Mouse (Mus musculus) granulocyte monocyte progenitor cell, adult 5-6 weeks (primary cell): ENCODE measurements around the gene Olfr1180. TPM values are rescaled to one million over a fixed set of nuclear protein-coding genes. Genes with fewer than 3 reads are reported as not detected.
"Not testable (repeated sequence)": the region's sequence is repeated elsewhere in the genome, so short reads cannot be mapped to it uniquely, and the experiment has no call there.

Experiments used
- ATAC-seq: replicated peaks from 2 replicates; pipeline ENCODE4 v1.8.0; 2016; ENCODE audit warnings: mild to moderate bottlenecking, moderate TSS enrichment, inconsistent platforms; ENCODE audit not compliant: poor library complexity, severe bottlenecking
- total RNA-seq, 2 experiments: library from RNA; stranded (forward) in 1 of 2; stranded (reverse) in 1 of 2; fragments of 200-712, 200-1000 nt in 1 of 2; fragments of >200 nt in 1 of 2; fragmentation: Nextera tagmentation in 1 of 2; gene quantifications; 2 replicates each; pipeline ENCODE4 v1.2.3; 2014 to 2017

Gene Olfr1180
- total RNA-seq (2014; fragmentation: Nextera tagmentation), result not detected in 2 replicates
- not detected in 2 replicates for total RNA-seq (2017)

GRCm38 (mm10) chr2:88419051-88419450 lies at the start of gene Olfr1180:
TSS of gene Olfr1180 (minus strand) at chr2:88419151.
- ATAC-seq, result no peak

DNA sequence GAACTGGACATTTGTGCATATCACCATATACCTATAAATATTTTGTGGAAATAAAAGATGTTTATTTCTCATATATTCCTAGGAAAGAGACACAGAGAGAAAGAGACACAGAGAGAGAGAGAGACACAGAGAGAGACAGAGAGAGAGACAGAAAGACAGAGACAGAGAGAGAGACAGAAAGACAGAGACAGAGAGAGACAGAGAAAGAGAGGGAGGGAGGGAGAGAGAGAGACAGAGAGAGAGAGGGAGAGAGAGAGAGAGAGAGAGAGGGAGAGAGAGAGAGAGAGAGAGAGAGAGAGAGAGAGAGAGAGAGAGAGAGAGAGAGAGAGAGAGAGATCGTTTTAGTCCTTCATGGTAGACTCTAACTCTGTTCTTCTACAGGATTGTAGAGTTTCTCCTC lies 35.6 kb upstream of the Olfr1180 start, which contains the start of gene Olfr1183:
TSS of gene Olfr1183 (plus strand) at position 301 of the 400 bp plus-strand sequence.
- not testable (repeated sequence) for ATAC-seq

GRCm38 (mm10) chr2:88449031-88449430 lies 30.1 kb upstream of the Olfr1180 start, which contains the start of gene Gm13757:
TSS of gene Gm13757 (minus strand) at chr2:88449131.
- ATAC-seq, result no peak

- ATAC-seq, result no peak
These were observed 7.1 kb upstream of the Olfr1180 start, which contains the start of gene Olfr1181 for GRCm38 (mm10) chr2:88426071-88426470. TSS of gene Olfr1181 (minus strand) at chr2:88426171.

DNA sequence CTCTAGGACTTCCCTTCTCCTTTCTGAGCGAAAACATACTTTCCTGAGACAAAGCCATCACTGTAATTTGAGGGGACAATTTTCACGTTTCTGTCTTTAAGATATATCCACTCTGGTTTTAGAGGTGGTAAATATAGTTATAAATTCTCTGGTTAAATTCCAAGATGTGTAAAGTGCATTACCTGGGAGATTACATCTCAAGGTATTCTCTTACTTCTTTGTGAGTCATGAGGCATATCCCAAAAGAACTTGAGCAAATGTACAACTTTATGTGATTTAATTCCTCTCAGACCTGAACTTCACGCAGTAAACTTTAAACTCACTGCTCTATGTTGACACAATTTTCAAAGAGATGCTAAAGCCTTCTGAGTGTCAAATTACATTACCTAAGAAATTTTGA lies 12.6 kb downstream of the Olfr1180 start, which contains the start of gene Olfr1179:
TSS of gene Olfr1179 (minus strand) at position 101 of the 400 bp plus-strand sequence.
- ATAC-seq, result no peak

DNA sequence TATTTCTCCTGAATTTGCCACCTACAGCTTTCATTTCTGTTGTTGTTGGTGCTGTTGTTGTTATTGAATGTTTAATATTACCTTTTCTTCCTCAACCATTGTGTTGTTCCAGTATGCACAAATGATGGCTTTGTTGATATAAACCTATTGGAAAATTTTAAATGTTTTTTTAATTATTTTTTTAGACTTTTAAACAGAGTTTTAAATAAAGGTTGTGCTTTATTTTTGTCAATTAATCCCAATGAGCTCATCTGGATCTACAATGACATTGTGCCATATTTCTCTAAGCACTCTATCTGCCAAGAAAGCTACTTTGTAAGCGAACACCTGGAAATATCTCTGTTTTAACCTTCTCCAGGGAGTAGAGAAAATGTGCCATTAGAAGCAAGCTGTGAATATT lies 32.2 kb downstream of the Olfr1180 start, which contains the start of gene Olfr1178:
TSS of gene Olfr1178 (plus strand) at position 301 of the 400 bp plus-strand sequence.
- no peak for ATAC-seq

Other genes with a start within 250 kb of the Olfr1180 start
- gene Olfr1168, start 237.3 kb downstream of the Olfr1180 start, total RNA-seq (2014; fragmentation: Nextera tagmentation), result not detected in 2 replicates
- gene Olfr1168, start 237.3 kb downstream of the Olfr1180 start, total RNA-seq (2017), result not detected in 2 replicates
- not detected in 2 replicates for gene Olfr1170, start 190.8 kb downstream of the Olfr1180 start, total RNA-seq (2014; fragmentation: Nextera tagmentation)
- not detected in 2 replicates for gene Olfr1170, start 190.8 kb downstream of the Olfr1180 start, total RNA-seq (2017)
- gene Olfr1173, start 139.3 kb downstream of the Olfr1180 start, total RNA-seq (2014; fragmentation: Nextera tagmentation), result not detected in 2 replicates
- gene Olfr1173, start 139.3 kb downstream of the Olfr1180 start, total RNA-seq (2017), result not detected in 2 replicates
- gene Olfr1174-ps, start 104.0 kb downstream of the Olfr1180 start, total RNA-seq (2014; fragmentation: Nextera tagmentation), result not detected in 2 replicates
- gene Olfr1174-ps, start 104.0 kb downstream of the Olfr1180 start, total RNA-seq (2017), result not detected in 2 replicates
- gene Olfr1175-ps, start 91.9 kb downstream of the Olfr1180 start, total RNA-seq (2014; fragmentation: Nextera tagmentation), result not detected in 2 replicates
- gene Olfr1175-ps, start 91.9 kb downstream of the Olfr1180 start, total RNA-seq (2017), result not detected in 2 replicates
- gene Olfr1176, start 82.4 kb downstream of the Olfr1180 start, total RNA-seq (2014; fragmentation: Nextera tagmentation), result not detected in 2 replicates
- not detected in 2 replicates for gene Olfr1176, start 82.4 kb downstream of the Olfr1180 start, total RNA-seq (2017)
- not detected in 2 replicates for gene Olfr1177-ps, start 72.7 kb downstream of the Olfr1180 start, total RNA-seq (2014; fragmentation: Nextera tagmentation)
- not detected in 2 replicates for gene Olfr1177-ps, start 72.7 kb downstream of the Olfr1180 start, total RNA-seq (2017)
- not detected in 2 replicates for gene Olfr1178, start 32.1 kb downstream of the Olfr1180 start, total RNA-seq (2014; fragmentation: Nextera tagmentation)
- gene Olfr1178, start 32.1 kb downstream of the Olfr1180 start, total RNA-seq (2017), result not detected in 2 replicates
- not detected in 2 replicates for gene Olfr1179, start 12.7 kb downstream of the Olfr1180 start, total RNA-seq (2014; fragmentation: Nextera tagmentation)
- not detected in 2 replicates for gene Olfr1179, start 12.7 kb downstream of the Olfr1180 start, total RNA-seq (2017)
- not detected in 2 replicates for gene Olfr1181, start 7.0 kb upstream of the Olfr1180 start, total RNA-seq (2014; fragmentation: Nextera tagmentation)
- not detected in 2 replicates for gene Olfr1181, start 7.0 kb upstream of the Olfr1180 start, total RNA-seq (2017)
- not detected in 2 replicates for gene Gm13757, start 30.0 kb upstream of the Olfr1180 start, total RNA-seq (2014; fragmentation: Nextera tagmentation)
- not detected in 2 replicates for gene Gm13757, start 30.0 kb upstream of the Olfr1180 start, total RNA-seq (2017)
- gene Olfr1183, start 35.7 kb upstream of the Olfr1180 start, total RNA-seq (2014; fragmentation: Nextera tagmentation), result not detected in 2 replicates
- not detected in 2 replicates for gene Olfr1183, start 35.7 kb upstream of the Olfr1180 start, total RNA-seq (2017)
- not detected in 2 replicates for gene Olfr1184, start 64.4 kb upstream of the Olfr1180 start, total RNA-seq (2014; fragmentation: Nextera tagmentation)
- gene Olfr1184, start 64.4 kb upstream of the Olfr1180 start, total RNA-seq (2017), result not detected in 2 replicates
- gene Olfr1185-ps1, start 74.2 kb upstream of the Olfr1180 start, total RNA-seq (2014; fragmentation: Nextera tagmentation), result not detected in 2 replicates
- gene Olfr1185-ps1, start 74.2 kb upstream of the Olfr1180 start, total RNA-seq (2017), result not detected in 2 replicates
- gene Olfr1186, start 99.4 kb upstream of the Olfr1180 start, total RNA-seq (2014; fragmentation: Nextera tagmentation), result not detected in 2 replicates
- gene Olfr1186, start 99.4 kb upstream of the Olfr1180 start, total RNA-seq (2017), result not detected in 2 replicates
- not detected in 2 replicates for gene Olfr1188, start 137.8 kb upstream of the Olfr1180 start, total RNA-seq (2014; fragmentation: Nextera tagmentation)
- gene Olfr1188, start 137.8 kb upstream of the Olfr1180 start, total RNA-seq (2017), result not detected in 2 replicates
- not detected in 2 replicates for gene Olfr1189, start 167.3 kb upstream of the Olfr1180 start, total RNA-seq (2014; fragmentation: Nextera tagmentation)
- not detected in 2 replicates for gene Olfr1189, start 167.3 kb upstream of the Olfr1180 start, total RNA-seq (2017)
- gene Olfr1191-ps1, start 221.4 kb upstream of the Olfr1180 start, total RNA-seq (2014; fragmentation: Nextera tagmentation), result not detected in 2 replicates
- gene Olfr1191-ps1, start 221.4 kb upstream of the Olfr1180 start, total RNA-seq (2017), result not detected in 2 replicates
- not detected in 2 replicates for gene Olfr1192-ps1, start 229.4 kb upstream of the Olfr1180 start, total RNA-seq (2014; fragmentation: Nextera tagmentation)
- not detected in 2 replicates for gene Olfr1192-ps1, start 229.4 kb upstream of the Olfr1180 start, total RNA-seq (2017)